Mouse (Mus musculus) ovary, postnatal 36 days (tissue): ENCODE measurements at regions not wholly inside any gene's neighbourhood (a gene's known extent, or its start where the extent isn't known, plus 50 kb on each side); places are given as distances from the start of the nearest gene placed in this dataset.
"Not testable (repeated sequence)": the region's sequence is repeated elsewhere in the genome, so short reads cannot be mapped to it uniquely, and the experiment has no call there.

Experiments used
- DNase-seq: peaks from one replicate; pipeline ENCODE4 v3.0.0; 2022; ENCODE audit warnings: low spot score, mixed read lengths

- no peak for DNase-seq
These were observed 512.1 kb upstream of the Vrk2 start for GRCm38 (mm10) chr11:27105920-27106319.

DNA sequence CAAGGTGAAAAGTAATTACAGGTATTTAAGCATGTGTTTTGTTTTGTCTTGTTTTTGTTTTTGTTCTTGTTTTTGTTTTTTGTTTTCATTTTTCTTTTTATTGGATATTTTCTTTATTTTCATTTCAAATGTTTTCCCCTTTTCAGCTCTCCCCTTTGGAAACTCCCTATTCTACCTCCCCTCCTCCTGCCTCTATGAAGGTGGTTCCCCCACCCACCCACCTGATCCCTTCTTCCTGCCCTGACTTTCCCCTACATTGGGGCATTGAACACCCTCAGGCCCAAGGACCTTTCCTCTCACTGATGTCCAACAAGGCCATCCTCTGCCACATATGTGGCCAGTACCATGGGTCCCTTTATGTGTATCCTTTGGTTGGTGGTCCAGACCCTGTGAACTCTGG, 509.1 kb upstream of the Vrk2 start:
- no peak for DNase-seq

GRCm38 (mm10) chr11:27102045-27102444, 508.2 kb upstream of the Vrk2 start:
- DNase-seq = no peak

GRCm38 (mm10) chr11:27096615-27097014, 502.8 kb upstream of the Vrk2 start:
- DNase-seq = no peak

- DNase-seq = not testable (repeated sequence)
These were observed 501.7 kb upstream of the Vrk2 start for GRCm38 (mm10) chr11:27095460-27095859.

DNA sequence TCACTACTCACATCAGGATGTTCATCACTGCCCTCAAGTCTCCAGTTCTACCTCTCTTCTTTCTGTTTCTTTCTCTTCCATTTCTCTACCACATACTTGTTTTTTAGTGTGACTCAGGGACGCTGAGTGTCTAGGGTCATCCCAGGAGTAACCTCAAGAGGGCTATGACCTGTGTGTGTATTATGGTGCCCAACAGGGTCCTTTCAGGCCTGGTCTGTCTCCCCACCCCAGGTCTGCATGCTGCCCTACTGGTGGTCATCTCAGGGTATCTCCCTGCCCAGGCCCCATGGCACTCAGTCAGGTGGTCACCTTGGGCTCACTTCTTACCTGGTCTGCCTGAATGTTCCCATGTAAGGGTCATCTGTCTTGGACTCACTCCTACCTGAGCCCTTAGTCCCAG, 492.7 kb upstream of the Vrk2 start:
- DNase-seq = no peak

DNA sequence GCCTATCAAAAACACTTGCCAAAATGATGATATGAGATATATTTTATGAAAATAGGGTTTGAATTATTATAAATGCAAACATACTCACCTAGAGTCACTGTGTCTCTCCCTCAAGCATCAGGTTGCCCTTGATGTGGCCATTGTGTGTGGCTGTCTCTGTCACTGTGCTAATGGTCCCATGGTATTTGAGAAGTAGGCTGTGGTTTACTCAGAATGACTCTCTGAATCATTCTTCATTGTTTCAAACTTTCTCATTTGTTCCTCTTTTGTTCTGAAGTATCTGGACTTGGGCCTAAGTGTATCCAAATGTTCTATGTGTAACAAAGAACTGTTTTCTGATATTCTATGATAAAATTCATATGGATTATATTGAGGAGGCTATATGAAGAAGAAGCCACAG, 487.4 kb upstream of the Vrk2 start:
- no peak for DNase-seq

DNA sequence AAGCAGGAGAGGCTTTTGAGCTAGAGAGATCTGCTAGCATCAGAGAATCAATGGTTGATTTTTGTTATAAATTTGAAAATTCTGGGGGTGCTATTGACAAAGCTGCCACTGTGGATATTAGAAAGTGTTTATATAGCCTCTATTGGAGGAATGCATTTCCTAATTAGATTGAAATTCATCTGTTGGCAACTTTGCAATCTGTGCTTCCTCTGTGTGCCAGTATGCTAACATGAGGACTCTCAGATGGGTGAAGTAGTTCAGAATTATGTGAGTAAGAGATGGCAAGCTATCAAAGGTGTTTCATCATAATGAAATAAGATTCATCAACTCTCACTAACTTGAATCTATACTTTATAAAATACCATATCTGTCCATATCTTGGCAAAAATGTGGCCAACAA, 476.6 kb upstream of the Vrk2 start:
- DNase-seq = no peak

DNA sequence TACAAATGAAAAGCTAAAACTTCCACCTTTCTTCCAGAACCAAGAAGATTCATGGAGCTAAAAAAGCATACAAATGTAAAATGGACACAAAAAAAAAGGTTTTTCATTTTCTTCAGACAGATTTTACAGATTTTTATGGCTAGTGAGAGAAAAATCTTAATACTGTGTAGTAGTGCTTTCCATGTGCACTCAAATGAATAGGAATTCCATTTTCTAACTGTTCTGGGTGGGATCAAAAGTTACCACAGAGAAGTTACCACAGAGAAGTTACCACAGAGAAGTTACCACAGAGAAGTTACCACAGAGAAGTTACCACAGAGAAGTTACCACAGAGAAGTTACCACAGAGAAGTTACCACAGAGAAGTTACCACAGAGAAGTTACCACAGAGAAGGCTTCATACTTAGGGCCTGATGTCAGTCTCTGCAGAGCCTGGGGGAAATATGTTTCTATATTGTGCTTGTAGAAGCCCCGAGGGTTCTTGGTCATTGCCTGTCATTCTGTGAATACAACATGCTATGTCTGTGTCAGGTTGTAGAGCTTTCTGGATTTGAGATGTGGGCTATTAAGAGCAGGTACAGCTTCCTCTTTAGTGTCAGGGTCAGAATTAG, 433.5 kb upstream of the Vrk2 start:
- no peak for DNase-seq

- DNase-seq = no peak
These were observed 431.7 kb upstream of the Vrk2 start for GRCm38 (mm10) chr11:27025500-27025899.

GRCm38 (mm10) chr11:26996292-26997099, 402.7 kb upstream of the Vrk2 start:
- no peak for DNase-seq

DNA sequence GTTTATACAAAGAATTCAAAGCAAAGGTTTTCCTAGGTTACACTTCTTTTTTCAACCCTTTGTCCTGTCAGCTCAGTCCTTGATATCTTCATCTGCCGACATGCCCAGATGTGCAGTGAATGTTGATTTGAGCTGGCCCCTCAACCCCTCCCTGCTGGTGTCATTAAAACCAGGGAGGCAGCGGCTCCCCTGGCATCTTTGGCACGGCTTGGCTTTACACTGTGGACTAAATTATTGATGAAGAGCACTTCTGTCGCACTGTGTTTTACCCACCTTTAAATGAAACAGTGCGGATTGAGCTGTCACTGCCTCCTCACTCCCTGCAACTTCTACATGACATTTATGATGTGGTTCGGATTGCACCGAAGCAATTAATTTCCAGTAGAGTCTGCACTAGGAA, 387.4 kb upstream of the Vrk2 start:
- DNase-seq = no peak

DNA sequence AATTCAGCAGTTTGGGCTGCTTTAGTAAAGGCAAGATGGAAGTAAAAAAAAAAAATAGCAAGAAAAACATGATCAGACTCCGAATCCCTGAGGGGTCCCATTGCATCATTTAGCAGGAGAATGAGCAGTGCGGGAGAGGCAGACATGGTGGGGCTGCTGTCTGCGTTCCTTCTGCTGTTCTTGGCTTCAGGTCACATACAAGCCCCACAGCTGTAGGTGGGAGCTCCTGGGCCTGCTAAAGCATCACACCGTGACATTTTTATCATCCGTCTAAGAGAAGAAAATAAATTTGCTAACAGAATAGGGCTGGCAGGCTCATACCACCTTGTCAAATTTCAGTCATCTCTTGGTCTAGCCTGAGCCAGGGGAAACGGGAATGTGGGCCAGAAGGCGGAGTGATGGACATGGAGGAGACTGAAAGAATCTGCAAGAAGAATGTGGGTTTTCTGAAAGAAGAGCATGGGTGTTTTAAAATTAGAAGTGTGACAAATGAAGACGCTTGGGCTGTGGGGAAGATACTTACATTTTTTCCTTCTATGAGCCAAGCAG, 378.8 kb upstream of the Vrk2 start:
- no peak for DNase-seq

GRCm38 (mm10) chr11:26971161-26971560, 377.4 kb upstream of the Vrk2 start:
- DNase-seq = no peak

DNA sequence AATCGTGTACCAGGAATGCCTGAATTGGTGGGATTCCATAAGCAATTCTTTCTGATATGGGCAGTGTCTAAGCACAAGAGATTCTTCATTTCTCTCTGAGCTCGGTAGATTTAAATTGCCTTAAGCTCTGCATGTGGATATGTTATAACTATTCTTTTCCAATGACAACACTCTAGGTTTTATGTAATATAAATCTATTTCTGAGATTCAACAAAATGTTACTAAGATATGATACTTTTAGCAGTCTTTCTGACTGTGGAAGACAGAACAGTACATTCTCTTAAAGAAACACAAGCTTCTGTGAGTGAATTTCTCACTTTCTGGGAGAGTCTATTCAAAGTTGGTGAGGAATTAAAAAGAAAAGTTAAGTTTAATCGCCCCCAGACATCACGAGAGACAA, 373.6 kb upstream of the Vrk2 start:
- no peak for DNase-seq

DNA sequence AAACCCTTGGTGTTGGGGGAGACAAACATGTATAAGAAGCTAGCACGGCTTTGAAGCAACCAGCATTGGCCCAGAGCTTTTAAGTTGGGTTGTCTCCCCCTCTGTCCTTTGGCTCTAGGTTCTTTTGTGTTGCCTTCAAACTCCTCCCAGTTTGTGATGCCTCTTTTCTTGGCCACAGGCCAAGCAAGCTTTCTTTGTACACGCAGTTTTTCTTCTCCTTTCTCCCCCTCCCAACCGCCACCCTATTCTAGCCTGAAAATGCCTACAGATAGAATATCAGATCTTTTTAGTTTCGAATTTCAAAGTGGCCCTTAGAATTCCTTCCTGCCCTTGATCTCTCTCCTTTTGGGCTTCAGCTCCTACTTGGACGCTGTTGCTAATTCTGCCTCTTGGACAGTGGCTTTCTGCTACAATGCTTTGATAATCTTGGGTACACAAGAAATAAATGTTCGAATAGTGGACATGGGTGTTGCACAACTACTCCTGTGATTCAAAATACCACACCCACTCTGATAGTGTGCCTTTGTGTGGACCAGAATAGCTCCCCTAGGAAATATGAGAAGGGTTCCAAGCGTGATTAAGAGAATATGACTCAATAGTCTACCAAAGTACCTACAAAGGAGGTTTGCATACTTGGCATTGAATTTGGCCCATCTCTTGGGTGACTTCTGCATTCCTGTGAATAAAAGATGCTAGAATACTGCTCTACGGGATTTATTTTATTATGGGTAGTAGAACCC, 369.3 kb upstream of the Vrk2 start:
- DNase-seq = no peak

- DNase-seq = no peak
These were observed 368.5 kb upstream of the Vrk2 start for GRCm38 (mm10) chr11:26962040-26962927.

DNA sequence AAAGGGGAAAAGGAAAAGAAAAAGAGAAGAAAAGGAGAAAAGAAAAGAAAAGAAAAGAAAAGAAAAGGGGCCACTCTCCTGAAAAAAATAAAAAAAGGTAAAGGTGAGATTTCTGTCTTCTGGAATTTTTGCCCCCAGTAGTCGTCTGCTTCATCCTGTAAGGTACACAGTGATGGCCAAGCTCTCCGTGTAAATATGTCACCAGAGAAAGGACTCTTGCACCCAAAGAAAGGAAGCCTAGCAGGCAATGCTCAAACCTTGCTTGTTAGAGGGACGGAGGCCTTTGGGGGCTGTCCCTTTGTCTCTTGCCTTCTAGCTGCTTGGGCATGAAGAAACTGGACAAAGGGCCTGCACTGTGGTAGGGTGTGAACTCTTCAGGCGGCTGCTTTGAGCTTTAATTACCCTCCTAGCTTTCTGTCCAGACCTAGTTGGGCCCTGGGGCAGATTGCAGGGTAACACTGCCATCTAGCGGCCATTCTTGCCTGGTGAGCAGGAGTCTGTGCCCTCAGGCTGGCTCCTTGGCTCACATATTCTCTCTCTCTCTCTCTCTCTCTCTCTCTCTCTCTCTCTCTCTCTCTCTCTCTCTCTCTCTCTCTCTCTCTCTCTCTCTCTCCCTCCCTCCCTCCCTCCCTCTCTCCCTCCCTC, 367.7 kb upstream of the Vrk2 start:
- DNase-seq = peak; percentile 80

DNA sequence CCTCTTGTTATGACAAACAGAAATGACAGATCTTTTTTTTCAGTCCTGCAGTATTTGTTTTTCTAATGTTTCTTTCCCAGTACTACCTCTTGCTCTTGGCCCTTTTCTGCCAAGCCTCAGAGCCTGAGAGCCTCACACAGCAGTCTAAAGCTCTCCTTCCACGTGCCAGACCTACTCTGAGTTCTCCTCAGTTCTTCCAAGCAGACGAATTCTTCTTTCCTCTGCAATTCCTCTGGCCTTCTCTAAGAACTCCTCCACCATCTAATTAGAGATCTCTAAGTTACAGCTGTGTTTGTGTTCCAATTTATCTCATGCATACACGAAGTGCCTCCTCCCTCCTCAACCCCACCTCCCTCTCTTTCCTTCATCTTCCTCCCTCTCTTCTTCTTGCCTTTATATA, 362.4 kb upstream of the Vrk2 start:
- no peak for DNase-seq

DNA sequence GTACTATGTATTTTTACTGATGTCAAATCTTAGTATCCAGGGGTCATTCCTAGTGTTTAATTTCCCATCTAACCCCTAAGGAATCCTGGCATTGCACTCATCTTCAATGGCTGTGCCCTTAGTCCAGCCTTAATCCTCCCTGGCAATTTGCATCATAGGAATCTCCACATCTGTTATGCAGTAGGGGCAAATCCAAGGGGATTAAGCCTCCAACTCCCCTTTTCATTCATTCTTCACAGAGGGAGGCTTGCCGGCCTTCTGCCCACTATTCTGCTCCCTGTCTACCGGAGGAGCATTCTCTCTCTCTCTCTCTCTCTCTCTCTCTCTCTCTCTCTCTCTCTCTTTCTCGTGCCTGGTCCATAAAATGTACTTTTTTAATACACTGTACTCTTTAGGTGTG, 338.0 kb upstream of the Vrk2 start:
- no peak for DNase-seq

GRCm38 (mm10) chr11:26907099-26907498, 313.3 kb upstream of the Vrk2 start:
- no peak for DNase-seq
